Mouse (Mus musculus) forebrain, embryonic 16.5 days (tissue): ENCODE measurements around the gene Rccd1. TPM values are rescaled to one million over a fixed set of nuclear protein-coding genes. Genes with fewer than 3 reads are reported as not detected.

Experiments used
- ATAC-seq: fragments of 200-750 bp; cut with Nextera tagmentation; 2 replicates; pipeline ENCODE4 v1.8.0; 2017; ENCODE audit warnings: mild to moderate bottlenecking, moderate library complexity
- H3K27ac ChIP-seq: fragments of 300-500 bp; sonication (generic); 2 replicates; pipeline ENCODE4 v1.5.1; 2014; ENCODE audit warnings: low read length, control low read depth
- H3K27me3 ChIP-seq: fragments of 300-500 bp; sonication (generic); replicated peaks from 2 replicates; pipeline ENCODE4 v1.6.1; 2014; ENCODE audit warnings: low read length; ENCODE audit not compliant: control insufficient read depth, insufficient read depth
- H3K36me3 ChIP-seq: fragments of 300-500 bp; sonication (generic); 2 replicates; pipeline ENCODE4 v1.6.1; 2014; ENCODE audit not compliant: control insufficient read depth, insufficient read depth
- H3K4me1 ChIP-seq: fragments of 300-500 bp; sonication (generic); replicated peaks from 2 replicates; pipeline ENCODE4 v1.6.1; 2014; ENCODE audit warnings: low read length; ENCODE audit not compliant: control insufficient read depth, insufficient read depth
- H3K4me2 ChIP-seq: fragments of 300-500 bp; sonication (generic); 2 replicates; pipeline ENCODE4 v1.6.1; 2014; ENCODE audit warnings: mild to moderate bottlenecking, low read length, control low read depth
- H3K4me3 ChIP-seq: fragments of 300-500 bp; sonication (generic); replicated peaks from 2 replicates; pipeline ENCODE4 v1.5.1; 2014; ENCODE audit warnings: mild to moderate bottlenecking, low read length, control low read depth
- H3K9ac ChIP-seq: fragments of 300-500 bp; sonication (generic); replicated peaks from 2 replicates; pipeline ENCODE4 v1.6.1; 2014; ENCODE audit warnings: low read depth, low read length, control low read depth
- H3K9me3 ChIP-seq: fragments of 300-500 bp; sonication (generic); 2 replicates; pipeline ENCODE4 v1.6.1; 2016; ENCODE audit warnings: low read length; ENCODE audit not compliant: control insufficient read depth
- WGBS: fragments of 180-500 bp; shearing (Covaris S2); extraction: QIAGEN DNeasy Blood & Tissue Kit; methylation state at CpG from one replicate; pipeline ENCODE4 v1.1.7; 2014; 5-methylcytosine and 5-hydroxymethylcytosine counted together
- polyA plus RNA-seq: library from polyadenylated mRNA; unstranded; fragments of >200 nt; fragmentation: Nextera tagmentation; extraction: Ambion mirVana; gene quantifications from 2 replicates; pipeline ENCODE4 v1.2.1, GENCODE M21; 2015

Gene Rccd1
- polyA plus RNA-seq = 8.7 and 17.2 TPM in 2 replicates

DNA sequence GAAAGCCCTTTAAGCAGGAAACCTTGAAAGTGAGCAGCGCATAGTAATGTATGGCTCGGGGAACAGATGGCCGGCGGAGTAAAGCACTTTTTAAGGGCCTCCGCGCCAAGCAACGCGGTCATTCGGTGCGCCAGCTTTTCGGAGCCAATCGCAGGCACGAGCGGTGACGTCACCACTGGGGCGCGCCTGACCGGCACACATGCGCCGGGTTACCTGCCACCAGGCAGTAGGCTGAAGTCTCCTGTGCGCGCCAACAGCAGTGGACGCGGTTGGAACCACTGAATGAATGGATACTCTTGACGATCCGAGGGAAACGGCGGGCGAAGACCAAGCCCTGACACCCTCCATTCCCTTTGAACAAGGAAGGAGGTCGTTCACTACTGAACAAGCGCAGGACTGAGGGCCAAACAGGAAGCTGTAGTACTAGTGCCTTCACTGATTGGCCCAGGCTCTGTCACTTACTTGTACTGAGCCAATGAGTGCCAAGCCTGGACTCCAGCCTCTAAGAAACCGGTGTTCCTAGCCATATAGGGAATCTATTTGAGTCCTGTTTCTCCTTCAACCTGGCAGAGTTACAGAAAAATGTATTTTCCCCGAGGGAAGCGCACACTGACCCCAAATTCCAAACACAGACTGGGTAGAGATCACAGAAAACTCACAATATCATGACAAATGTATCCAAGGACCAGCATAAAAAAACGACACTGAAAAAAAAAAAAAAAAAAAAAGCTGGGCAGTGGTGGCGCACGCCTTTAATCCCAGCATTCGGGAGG, at the start of gene Rccd1:
Rccd1 (minus strand) TSS at position 412 of the 773 bp plus-strand sequence.
- ATAC-seq = peak; percentile 100
- Histone ChIP-seq H3K27ac (peak within 1 kb of the TSS; percentile 96), H3K36me3 (peaks cover 34% of the 10 kb centered on the region), H3K4me2 (peak within 1 kb of the TSS; percentile 60), H3K4me1 (peaks cover 18% of the 10 kb centered on the region), H3K4me3 (peak within 1 kb of the TSS; percentile 79), H3K9me3 (no peaks in the 10 kb centered on the region), H3K27me3 (no peaks in the 10 kb centered on the region), H3K9ac (peak within 1 kb of the TSS; percentile 48)
- WGBS = under 1% methylated on average over 38 of the region's 38 CpGs

DNA sequence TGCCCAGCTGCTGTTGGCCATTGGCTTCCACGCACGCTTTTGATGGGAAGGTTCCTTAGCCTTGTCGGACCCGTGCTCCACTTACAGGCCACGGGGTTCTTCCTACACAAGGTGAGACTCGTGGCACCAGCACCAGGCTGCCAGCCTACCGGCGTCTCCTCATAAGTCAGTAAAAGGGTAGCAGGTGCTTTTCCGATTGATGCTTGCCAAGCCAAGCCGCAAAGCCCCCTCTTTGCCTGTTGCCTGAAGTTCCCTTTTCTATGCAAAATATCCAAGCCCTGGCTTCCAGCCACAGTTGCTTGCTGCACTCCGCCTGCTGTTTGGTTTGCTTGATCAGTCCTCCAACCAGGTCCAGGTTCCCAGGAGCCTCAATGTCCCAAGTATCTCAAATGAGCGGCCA, 49.6 kb upstream of the Rccd1 start:
- no peak for ATAC-seq
- no peak overlapping the region for H3K9ac ChIP-seq
- WGBS = 63% methylated on average over 12 of the region's 12 CpGs
- no peaks in the 10 kb centered on the region for H3K9me3 ChIP-seq
- H3K4me3 ChIP-seq = no peak overlapping the region
- H3K4me2 ChIP-seq = no peak overlapping the region
- H3K27me3 ChIP-seq = no peaks in the 10 kb centered on the region
- H3K4me1 ChIP-seq = peaks cover 19% of the 10 kb centered on the region
- H3K27ac ChIP-seq = no peak overlapping the region
- H3K36me3 ChIP-seq = no peaks in the 10 kb centered on the region

DNA sequence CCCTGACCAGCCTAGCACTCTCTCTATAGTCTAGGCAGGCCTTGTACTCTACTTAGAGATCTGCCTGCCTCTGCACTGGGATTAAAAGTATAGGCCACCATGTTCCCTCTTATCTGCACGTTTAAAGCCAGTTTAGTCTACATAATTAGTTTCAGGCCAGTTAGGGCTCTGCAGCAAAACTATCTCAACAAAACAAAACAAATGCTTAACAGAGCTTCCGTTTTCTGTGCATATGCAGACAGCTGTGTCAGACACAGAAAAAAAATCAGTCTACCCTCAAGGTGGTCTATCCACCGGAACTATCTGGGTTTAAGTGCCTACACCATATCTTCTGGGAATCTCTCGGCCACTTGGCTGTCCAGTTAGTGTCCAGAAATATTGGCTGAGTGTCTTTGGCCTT, 49.1 kb upstream of the Rccd1 start:
- H3K9me3 ChIP-seq = no peaks in the 10 kb centered on the region
- H3K9ac ChIP-seq = no peak overlapping the region
- H3K27ac ChIP-seq = no peak overlapping the region
- no peak for ATAC-seq
- no peaks in the 10 kb centered on the region for H3K27me3 ChIP-seq
- H3K4me3 ChIP-seq = no peak overlapping the region
- no peak overlapping the region for H3K4me2 ChIP-seq
- H3K4me1 ChIP-seq = peaks cover 19% of the 10 kb centered on the region
- H3K36me3 ChIP-seq = peaks cover under 1% of the 10 kb centered on the region; the same call in 1 of the 2 replicates
- 84% methylated on average over 4 of the region's 4 CpGs for WGBS

- ATAC-seq = no peak
- H3K27ac ChIP-seq = no peak overlapping the region
- no peaks in the 10 kb centered on the region for H3K27me3 ChIP-seq
- no peak overlapping the region for H3K9ac ChIP-seq
- H3K4me2 ChIP-seq = no peak overlapping the region
- H3K36me3 ChIP-seq = peaks cover 4% of the 10 kb centered on the region
- H3K4me1 ChIP-seq = peaks cover 19% of the 10 kb centered on the region
- H3K4me3 ChIP-seq = no peak overlapping the region
- 64% methylated on average over 2 of the region's 2 CpGs for WGBS
- no peaks in the 10 kb centered on the region for H3K9me3 ChIP-seq
These were observed 48.4 kb upstream of the Rccd1 start for GRCm38 (mm10) chr7:80372667-80373066.

- 88% methylated on average over 3 of the region's 3 CpGs for WGBS
- no peaks in the 10 kb centered on the region for H3K9me3 ChIP-seq
- H3K27me3 ChIP-seq = no peaks in the 10 kb centered on the region
- ATAC-seq = no peak
- H3K4me1 ChIP-seq = peaks cover 19% of the 10 kb centered on the region
- no peak overlapping the region for H3K4me3 ChIP-seq
- H3K4me2 ChIP-seq = no peak overlapping the region
- no peak overlapping the region for H3K9ac ChIP-seq
- H3K36me3 ChIP-seq = peaks cover 9% of the 10 kb centered on the region
- H3K27ac ChIP-seq = no peak overlapping the region
These were observed 47.9 kb upstream of the Rccd1 start for GRCm38 (mm10) chr7:80372166-80372565.

DNA sequence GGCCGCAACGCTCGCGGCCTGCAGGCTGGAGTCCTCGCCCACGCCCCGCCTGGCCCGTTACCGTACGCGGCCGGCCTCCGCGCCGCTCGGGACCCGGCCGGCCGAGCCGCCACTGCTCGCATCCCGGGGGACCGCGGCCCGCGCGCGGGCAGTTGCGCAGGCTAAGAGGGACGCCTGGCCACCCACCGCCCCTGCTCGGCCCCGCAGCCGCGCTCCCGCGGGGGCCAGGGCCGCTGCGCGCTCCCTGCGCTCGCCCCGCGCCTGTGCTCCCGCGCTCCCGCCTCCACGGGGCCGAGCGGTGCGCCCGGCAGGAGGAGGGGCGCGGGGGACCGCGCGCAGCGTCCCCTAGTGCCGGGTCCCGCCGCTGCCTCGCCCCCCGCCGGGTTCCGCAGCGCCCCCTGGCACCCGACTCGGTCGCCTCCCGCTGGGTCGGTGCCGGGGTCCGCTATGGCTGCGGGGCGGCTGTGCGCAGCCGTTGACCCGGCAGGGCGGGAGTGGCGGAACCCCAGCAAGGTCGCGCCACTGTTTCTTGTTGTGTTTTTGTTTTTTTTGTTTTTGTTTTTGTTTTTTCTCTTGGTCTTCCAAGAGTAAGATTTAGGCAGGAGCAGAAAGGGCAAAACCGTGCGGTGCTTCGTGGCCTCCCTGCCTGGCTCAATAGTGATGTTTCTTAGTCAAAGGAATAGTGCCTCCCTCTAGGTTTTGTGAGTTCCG, 46.9 kb upstream of the Rccd1 start, which contains the start of gene Man2a2:
Man2a2 (minus strand) TSS at position 335 of the 711 bp plus-strand sequence.
- no peaks in the 10 kb centered on the region for H3K9me3 ChIP-seq
- peak within 1 kb of the TSS; percentile 83 for H3K27ac ChIP-seq
- H3K36me3 ChIP-seq = peaks cover 18% of the 10 kb centered on the region
- peak; percentile 87 for ATAC-seq
- peak within 1 kb of the TSS; percentile 89 for H3K4me3 ChIP-seq
- H3K27me3 ChIP-seq = no peaks in the 10 kb centered on the region
- peak within 1 kb of the TSS; percentile 78 for H3K4me2 ChIP-seq
- peaks cover 19% of the 10 kb centered on the region for H3K4me1 ChIP-seq
- peak within 1 kb of the TSS; percentile 93 for H3K9ac ChIP-seq
- under 1% methylated on average over 73 of the region's 86 CpGs for WGBS

DNA sequence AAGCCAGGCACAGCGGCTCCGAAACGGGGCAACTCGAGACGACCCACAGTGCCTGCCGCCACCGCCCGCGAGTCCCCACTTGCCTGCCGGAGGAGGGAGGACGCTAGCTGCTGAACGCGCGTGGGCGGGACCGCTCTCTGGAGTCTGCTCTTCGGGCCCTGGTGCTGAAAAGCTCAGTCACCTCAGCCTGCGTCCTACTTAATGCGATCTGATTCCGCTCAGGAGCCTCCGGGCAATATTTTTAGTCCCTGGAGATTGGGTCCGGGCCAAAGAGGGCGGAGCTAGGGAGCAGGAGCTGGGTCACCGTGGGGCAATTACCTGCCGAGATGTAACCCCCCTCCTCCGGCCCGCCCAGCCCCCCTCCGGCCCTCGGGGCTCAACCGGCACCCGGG, 46.4 kb upstream of the Rccd1 start:
- Histone ChIP-seq H3K4me2 (peak overlapping the region; percentile 78), H3K27ac (peak overlapping the region; percentile 83), H3K9ac (peak overlapping the region; percentile 93), H3K9me3 (no peaks in the 10 kb centered on the region), H3K36me3 (peaks cover 22% of the 10 kb centered on the region), H3K27me3 (no peaks in the 10 kb centered on the region), H3K4me3 (peak overlapping the region; percentile 89), H3K4me1 (peaks cover 19% of the 10 kb centered on the region)
- ATAC-seq = peak; percentile 64
- WGBS = under 1% methylated on average over 31 of the region's 31 CpGs

GRCm38 (mm10) chr7:80369967-80370431, 45.7 kb upstream of the Rccd1 start:
- ATAC-seq = no peak
- no peaks in the 10 kb centered on the region for H3K9me3 ChIP-seq
- peaks cover 19% of the 10 kb centered on the region for H3K4me1 ChIP-seq
- no peaks in the 10 kb centered on the region for H3K27me3 ChIP-seq
- 40% methylated on average over 4 of the region's 4 CpGs for WGBS
- H3K27ac ChIP-seq = peak overlapping the region; percentile 83
- H3K9ac ChIP-seq = peak overlapping the region; percentile 93
- peaks cover 22% of the 10 kb centered on the region for H3K36me3 ChIP-seq
- peak overlapping the region; percentile 89 for H3K4me3 ChIP-seq
- peak overlapping the region; percentile 78 for H3K4me2 ChIP-seq

DNA sequence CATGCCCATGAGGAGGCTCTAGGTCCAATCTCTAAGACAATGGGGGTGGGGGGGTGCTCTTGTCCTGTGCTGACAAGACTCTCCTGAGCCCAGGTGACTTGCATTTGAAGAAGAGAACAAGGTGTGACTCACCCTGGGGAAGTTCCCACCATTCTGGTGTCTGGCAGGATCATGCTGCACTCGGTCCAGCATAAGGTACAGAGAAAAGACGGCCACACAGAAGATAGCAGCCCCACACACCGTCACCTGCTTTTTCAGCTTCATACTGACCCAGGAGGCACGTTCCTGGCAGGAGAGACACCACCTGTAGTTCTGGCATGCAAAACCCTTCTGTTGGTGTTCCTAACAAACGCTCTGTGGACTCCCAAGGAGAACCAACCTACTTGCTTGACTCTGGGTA, 45.2 kb upstream of the Rccd1 start:
- Histone ChIP-seq H3K9me3 (no peaks in the 10 kb centered on the region), H3K9ac (no peak overlapping the region), H3K4me3 (no peak overlapping the region; the same call in 1 of the 2 replicates), H3K4me2 (peak overlapping the region; percentile 78), H3K36me3 (peaks cover 22% of the 10 kb centered on the region), H3K27me3 (no peaks in the 10 kb centered on the region), H3K27ac (no peak overlapping the region), H3K4me1 (peaks cover 19% of the 10 kb centered on the region)
- WGBS = 70% methylated on average over 5 of the region's 5 CpGs
- no peak for ATAC-seq
